Mouse (Mus musculus) testis, postnatal 14 days (tissue): ENCODE results near the gene Prelp.

Experiments
- DNase-seq: peaks from one replicate; pipeline ENCODE4 v3.0.0; 2021; ENCODE audit warnings: low spot score

Gene Prelp

DNA sequence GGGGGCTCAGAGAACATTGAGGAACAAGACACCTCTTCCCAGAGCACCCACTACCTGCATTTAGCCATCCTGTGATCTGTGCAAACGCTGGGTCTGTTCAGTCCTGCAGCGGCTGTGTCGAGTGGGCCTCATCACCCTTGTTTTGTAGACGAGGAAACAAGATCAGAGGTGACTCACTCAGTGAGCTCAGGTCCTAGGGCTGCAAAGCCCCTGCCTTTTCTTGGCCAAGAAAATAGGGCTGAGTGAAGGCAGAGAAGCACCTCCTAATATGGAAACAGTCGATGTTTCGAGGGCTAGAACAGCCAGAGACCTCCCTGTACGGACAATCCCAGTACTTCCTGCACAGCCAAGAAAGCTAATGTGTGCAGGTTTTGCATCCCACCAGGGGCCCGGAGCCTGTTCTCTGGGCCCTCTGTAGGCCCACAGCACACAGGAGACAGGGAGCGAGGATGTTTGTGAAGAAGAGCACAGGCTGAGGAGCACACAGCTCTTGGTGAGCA is 22.1 kb downstream of the Prelp start:
- DNase-seq: no peak

DNA sequence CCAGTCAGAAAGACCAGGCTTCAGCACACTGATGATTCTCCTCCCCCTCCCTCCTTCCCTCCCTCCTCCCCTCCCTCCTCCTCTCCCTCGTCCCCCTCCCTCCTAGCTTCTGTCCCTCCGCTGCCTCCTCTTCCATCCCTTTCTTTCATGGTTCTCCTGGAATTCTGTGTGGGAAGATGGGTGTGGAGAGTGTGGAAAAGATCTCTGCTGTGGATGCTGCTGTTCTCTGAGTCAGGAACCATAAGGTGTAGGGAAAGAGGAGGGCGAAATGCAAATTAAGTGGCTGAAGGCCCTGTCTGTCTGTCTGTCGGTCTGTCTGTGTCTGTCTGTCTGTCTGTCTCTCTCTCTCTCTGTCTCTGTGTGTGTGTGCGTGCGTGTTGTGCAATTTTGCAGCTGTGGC is 23.9 kb downstream of the Prelp start:
- no peak for DNase-seq

DNA sequence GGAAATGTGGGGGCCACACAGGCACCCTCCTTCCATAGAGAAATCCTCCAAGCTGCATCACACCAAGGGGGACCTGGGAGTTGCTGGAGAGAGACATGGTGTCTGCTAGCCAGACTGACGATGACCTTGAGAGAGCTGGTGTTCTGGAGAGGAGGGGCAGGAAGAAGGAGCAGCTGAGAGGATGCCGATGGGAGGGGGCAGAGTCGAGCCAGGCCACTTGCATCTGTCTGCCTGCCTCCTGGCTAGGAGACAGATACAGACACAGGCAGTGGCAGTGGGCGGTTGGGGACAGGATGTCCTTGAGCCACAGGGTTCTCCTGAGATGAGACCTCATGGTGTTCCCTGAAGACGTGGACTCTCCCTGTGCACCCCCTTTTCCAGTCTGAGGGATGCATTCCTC is 29.7 kb downstream of the Prelp start:
- peak; percentile 75 for DNase-seq

DNA sequence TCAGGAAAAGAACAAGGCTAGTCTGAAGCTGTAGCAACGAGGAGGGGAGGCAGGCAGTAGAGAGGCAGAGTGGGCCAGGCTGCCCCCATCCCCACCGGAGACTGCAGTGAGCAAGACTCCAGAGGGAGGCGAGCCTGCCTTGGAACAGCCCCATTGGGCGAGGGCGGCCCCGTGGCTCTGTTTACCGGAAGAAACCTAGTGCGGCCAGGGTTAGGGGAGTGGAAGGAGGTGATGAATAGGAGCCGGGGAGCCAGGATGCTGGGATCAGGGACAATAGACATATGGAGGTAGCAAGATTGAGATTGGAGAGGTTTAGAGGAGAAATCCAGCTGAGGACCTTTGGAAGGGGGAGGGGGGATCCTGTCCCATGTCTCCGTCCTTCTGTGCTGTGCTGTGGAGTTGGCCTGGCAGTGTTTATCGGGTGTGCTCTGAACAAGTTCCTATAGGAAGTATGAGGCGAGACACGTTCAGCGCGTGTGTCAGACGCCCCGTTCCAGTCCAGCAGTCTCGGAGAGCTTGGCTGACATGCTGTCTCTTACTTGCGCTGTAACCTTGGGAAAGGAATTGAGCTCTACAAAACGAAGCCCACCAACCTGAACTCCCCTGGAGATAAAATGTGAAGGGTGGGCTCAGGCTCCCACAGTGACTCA is 31.1 kb downstream of the Prelp start:
- no peak for DNase-seq

DNA sequence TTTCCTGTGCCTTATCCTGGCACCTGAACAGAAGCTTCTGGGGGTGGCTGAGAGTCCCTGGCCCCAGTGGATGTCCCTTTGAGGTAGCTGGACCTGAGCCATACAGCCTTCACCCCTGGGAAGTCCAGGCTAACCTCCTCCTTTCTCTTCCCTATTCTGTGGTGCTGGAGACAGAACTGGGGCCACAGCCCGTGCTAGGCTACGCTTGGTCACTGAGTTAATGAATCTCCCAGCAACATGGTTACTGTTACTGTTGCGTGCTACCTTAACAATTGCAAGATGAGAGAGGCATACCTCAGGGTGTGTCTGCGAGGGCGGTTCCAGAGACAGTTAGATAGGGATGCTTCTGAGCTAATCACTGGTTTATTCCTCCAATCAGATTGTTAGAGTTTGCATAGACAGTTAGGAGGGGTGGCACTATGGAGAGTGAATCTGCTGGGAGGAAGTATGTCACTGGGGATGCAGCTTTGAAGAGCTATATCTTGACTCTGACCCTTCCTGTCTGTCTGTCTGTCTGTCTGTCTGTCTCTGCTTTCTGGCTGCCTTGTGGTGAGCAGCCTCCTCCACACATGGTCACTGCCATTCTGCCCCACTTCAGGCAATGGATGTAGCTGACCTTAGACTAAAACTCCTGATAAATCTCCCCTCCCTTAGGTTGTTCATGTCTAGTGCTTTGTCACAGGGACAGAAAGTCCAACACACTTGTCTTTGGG is 33.5 kb downstream of the Prelp start:
- no peak for DNase-seq

DNA sequence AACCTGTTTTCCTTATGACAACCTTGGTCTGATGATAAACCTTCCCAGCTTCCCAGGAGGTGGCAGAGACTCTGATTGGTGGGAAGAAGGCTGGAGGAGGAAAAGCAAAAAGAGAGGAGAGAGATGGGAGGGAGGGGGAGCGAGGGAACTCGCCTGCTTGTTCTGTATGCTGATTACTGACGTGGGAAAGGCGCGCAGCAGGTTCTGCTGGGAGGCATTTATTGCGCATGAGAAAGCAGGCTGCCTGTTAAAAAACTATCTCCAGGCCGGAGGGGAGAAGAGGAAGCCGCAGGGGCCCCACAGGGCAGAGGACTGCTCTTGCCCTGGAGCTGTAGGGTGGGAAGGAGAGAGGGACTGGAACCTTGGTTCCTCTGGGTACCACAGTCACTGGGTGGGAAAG is 34.2 kb downstream of the Prelp start:
- DNase-seq: no peak

DNA sequence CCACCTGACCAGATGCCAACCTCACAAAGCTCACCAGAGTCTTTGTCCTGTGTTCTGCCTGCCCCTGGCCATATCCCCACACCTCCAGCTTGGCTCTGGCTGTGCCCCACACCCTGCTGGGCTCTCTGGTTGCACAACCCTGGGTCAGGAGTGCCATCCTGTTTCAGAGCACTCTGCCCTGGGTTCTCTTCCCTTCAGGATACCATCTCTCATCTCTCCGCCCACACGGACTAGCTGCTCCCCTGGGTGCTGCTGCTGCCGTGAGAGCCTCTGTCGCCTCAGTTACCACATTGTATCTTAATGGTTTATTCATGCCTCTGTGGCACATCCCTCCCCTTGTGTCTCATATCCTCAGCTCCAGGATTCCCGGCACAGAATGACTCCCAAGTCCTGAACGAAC is 34.8 kb downstream of the Prelp start:
- no peak for DNase-seq

DNA sequence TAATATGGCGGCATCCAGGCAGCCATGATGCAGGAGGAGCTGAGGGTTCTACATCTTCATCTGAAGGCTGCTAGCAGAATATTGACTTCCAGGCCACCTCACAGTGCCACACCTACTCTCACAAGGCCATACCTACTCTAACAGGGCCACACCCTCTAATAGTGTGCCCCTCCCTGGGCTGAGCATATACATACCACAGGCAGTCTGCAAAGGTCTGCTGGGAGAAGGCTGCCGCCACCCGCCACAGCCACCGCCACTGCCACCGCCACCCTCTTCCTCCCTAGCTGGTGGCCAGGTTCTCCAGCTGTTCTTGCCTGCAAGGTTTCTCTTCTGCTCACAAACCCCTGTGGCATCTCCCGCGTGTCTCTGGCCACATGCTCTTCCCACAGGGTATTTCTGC is 35.4 kb downstream of the Prelp start:
- no peak for DNase-seq

DNA sequence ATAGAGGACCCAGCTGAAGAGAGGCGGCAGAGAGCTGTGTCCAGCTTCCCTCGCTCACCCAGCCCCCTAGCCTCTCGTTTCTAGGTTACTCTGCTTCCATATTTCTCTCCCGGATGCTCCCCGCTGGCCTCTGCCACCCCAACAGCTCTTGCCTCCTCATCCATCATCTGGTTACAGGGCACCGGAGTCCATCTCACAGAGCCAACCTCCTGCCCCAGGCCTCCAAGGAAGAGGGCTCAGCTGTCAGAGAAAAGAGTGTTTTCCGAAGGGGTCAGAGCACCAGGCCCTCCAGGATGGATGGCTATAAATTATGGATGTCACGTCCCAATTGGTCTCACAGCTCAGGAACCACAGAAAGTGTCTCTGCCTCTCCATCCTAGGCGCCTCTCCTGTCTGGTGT is 36.5 kb downstream of the Prelp start:
- DNase-seq: no peak

DNA sequence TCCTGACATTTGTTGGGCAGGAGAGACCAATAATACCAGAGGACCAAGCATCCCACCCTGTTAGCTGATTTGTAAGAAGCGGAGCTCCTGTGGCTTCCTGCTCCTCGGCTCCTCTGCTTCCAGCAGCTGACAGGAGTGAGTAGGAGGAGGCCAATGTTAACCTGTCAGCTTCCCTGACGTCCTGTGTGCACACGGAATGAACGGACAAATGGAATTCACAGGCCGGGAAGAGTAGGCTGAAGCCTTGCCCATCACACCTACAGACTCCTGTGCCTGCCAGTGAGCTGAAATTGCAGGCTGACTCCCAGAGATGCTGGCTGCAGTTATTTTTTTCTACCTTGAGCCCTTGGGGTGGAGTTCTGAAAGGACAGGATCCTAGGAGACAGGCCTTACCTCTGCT is 37.1 kb downstream of the Prelp start:
- no peak for DNase-seq

DNA sequence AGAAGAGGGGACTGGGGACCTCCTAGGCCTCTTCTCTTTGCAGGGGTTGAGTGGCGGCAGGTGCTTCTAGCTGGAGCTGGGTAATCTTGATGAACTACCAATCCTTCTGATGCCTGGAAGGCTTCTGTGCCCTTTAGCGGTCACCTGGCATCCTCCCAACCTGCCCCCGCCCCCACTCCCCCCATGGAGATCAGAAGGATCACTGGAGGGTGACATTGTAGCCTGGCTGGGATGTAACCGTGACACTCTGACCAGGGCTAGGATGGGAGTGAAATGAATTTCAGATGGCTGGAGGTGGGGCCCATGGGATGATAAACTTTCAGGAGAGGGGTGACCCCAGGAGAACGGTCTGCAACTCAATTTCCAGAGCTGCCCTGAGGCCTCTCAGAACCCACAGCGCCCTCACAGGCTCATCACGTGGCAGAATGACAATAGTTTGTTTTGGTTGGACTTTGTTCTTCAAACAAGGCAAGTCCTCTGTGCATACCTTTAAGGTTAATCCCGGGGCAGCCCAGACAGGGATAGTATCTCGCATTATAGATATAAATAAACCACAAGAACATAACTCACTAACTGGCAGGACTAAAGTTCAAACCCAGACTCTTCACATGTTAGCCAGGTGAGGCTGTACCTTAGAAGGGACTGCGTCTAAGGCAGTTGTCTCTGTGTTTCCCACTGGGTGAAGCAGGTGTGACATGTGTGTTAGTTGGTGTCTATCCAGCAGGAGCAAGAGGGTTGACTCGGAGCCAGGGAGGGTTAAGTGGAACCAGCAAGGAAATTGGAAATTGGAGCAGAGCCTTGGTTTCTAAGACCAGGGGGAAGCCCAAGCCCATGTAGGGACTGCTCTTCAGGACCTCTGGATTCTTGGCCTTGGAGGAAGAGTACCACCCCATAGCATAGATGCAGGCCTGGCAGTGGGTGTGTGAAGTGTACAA is 38.7 kb downstream of the Prelp start:
- DNase-seq: no peak

DNA sequence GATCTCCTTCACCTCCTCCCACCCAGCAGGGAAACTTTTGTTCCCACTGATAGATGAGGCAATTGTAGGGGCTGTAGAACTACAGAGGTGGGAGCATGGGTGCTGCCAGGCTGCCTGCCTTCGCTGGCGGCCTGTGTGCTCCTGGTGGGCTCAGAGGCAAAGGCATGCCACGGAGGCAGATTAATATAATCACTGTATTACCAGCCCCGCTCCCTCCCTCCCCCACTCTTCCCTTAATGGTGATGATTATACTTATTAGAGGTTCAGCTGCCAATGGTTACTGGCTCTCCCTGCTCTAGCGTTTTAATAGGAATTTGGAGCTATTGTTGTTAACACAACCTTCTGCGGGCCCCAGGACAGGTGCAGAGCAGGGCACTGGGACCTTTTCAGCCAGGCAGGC is 39.4 kb downstream of the Prelp start:
- no peak for DNase-seq

DNA sequence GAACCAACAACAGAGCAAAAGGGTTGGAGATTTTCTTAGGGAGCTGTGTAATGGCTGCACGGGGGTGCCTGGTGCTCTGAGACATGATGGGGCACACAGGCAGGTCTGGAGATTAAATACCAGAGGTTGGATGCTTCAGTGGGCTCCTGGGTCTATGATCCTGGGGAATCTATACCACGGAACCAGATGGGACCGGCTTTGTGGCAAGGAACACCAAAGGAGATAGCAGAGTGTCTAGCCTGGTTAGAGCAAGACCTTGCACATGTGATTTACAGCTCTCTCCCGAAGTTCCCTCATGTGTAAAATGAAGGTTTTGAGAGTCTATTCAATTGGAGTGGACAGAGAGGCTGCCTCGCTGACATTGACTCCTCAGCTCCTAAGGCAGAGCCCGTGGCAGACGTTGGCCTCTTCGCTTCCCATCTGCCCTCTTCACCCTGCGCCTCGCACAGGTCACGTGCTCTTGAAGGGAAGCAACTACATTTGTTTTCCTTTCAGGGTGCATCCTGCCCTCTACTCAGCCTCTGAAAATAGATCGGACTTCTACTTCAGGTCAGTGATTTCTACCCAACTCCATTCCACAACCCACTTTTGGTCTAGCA is 42.3 kb downstream of the Prelp start:
- no peak for DNase-seq

DNA sequence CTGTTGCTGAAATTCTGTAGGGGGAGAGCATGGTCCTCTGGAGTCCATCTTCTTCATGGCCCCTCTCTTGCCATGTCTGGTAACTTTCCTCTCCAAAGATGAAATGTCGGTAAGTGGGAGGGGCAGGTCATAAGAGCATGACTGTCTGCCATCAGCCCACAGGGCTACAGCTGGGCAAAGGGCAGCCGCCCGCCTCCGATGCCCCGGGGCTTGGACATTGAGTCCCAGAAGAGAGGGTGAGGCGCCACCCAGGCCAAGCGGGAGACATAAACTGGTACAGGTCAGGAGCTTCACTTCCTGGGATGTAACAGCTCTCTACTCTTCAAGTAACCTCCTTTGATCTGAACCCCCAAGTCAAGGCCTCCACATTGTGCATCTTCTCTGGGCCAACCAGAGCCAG is 44.3 kb downstream of the Prelp start:
- DNase-seq: no peak

DNA sequence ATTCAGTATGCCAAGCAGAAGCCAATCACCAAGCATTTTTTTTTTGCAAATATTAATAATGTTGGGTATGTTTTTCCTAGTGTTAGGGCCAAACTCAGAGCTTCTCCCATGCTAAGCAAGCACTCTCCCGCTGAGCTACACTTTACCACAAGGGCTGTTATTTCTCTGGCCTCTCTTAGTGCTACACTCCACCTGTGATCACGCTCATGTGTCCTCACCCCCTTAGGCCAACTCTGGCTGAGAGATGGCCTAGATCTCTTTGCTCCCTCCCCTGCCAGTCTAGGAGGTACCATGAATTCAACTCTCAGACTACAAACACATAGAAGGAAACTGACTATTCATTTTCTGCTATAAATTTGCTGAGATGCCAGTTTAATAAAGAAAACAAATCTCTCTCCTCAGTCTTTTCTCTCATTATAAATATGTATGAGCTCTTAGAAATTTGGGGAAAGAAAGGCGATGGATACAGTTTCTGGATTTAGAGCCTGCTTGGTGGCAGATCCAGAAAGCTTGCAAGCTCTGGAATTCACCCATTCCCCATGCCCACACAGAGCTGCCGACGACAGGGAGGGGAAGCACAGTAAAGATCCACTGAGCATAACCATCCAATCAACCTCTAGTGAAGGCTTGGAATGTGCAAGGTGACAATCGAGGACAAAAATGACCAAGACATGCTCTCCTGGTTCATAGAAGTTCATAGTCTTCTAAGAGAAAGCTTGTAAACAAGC is 48.0 kb downstream of the Prelp start:
- DNase-seq: no peak

DNA sequence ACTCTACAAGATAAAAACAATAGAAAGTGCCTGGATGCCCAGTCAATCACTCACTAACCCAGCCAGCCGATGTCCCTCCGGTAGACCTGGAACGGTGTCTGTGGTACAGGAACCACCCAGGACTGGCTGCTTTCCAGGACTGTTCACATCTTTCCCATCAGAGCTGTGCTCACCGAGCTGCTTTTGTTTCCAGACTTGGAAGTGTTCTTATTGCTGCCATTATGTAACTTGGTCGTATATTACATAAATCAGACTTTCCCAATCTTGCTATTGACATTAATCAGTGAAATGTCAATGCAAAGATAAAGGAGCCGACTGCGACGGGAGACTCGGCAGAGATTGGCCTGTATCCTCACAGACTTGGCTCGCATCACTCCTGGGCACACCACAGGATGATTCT is 50.0 kb downstream of the Prelp start:
- DNase-seq: no peak

DNA sequence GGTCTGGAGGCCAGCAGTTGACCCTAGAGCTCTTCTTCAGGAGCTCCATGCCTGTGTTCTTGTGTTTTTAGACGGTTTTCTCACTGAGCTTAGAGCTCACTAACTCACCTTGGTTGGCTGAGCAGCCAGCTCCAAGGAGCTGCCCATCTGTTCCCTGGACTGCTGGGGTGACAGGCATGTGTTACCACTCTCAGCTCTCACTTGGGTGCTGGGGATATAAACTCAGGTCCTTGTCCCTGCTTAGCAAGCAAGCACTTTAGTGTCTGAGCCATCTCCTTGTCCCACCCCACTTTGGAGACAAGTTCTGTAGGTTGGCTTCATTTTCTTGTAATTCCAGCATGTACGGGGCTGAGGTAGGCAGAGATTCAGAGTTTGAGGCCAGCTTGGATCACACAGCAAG is 52.0 kb downstream of the Prelp start:
- DNase-seq: no peak

DNA sequence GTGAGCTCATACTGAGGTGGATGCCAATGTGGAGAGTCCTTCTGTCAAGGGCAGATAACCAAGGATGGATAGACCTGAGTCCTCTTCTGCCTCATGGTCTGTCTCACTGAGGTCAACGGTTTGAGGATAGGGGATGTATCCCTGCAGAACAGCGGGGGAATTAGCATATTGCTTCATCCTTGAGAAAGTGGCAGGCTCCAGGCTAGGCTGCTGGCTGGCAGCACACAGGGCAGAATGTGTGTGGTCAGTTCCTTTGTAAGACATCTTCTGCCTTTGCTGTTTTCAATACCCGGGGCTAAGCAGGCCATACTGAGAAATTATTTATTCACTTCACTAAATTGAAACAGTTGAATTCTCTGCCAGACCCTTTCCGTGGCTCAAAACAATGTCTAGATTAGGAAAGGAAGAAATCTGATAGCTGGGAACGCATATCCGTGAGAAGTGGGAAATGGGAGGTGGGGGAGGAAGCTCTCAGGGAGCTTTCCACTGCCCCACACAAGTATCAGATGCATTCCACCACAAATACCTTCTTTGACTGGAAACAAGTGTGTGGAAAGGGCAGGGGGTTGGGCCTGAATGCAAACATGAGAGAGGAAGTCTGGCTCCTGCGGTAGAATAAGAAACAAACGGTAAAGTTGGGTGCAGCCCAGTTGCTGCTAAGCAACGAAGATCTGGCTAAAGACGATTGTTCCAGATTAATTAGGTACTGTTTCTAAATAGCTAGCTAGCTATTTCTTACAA is 57.8 kb downstream of the Prelp start:
- no peak for DNase-seq

DNA sequence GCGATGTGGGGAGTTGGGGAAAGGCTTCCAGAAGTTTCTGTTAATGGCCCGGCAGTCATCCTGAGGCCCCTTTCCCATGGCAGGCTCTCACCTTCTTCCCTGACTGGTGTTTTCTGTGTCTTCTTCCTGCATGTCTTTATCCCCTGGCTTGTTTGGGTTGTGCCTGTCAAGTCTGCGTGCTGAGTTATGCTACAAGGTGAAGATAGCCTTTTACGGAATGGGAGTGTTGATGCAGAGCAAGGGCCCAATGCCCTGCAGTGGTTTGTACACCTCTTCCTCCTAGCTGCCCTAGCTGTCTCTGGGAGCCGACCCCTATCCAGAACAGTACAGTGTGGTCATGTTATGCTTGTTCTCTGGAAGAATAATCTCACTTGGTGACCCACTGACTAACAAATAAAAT is 60.2 kb downstream of the Prelp start:
- no peak for DNase-seq
